Mouse (Mus musculus) megakaryocyte, embryonic 14.5 days (primary cell): ENCODE measurements around the gene Cd44. TPM values are rescaled to one million over a fixed set of nuclear protein-coding genes. Genes with fewer than 3 reads are reported as not detected.

ENCODE experiments used
- H3K27me3 ChIP-seq: replicated peaks from 2 replicates; pipeline ENCODE3; 2012; ENCODE audit warnings: inconsistent platforms
- H3K36me3 ChIP-seq: replicated peaks from 2 replicates; pipeline ENCODE3; 2012; ENCODE audit warnings: low read length, inconsistent platforms, mixed read lengths
- H3K4me1 ChIP-seq: 2 replicates; pipeline ENCODE4 v1.6.1; 2012; ENCODE audit warnings: inconsistent platforms
- H3K4me3 ChIP-seq: replicated peaks from 2 replicates; pipeline ENCODE3; 2012; ENCODE audit warnings: moderate library complexity, mild to moderate bottlenecking, inconsistent platforms
- H3K9me3 ChIP-seq: 2 replicates; pipeline ENCODE4 v1.6.1; 2012; ENCODE audit warnings: inconsistent platforms
- FLI1 ChIP-seq: IDR thresholded peaks from 2 replicates; pipeline ENCODE4 v1.6.1; 2012; ENCODE audit warnings: low read length, inconsistent platforms, mixed read lengths
- GATA1 ChIP-seq: IDR thresholded peaks from 3 replicates; pipeline ENCODE4 v1.6.1; 2012; ENCODE audit warnings: mixed read lengths, low read length, inconsistent platforms, borderline replicate concordance
- polyA plus RNA-seq: library from polyadenylated mRNA; stranded (reverse); fragments of >175 nt; gene quantifications from 2 replicates; pipeline ENCODE4 v1.2.3, GENCODE M21; 2012; ENCODE audit warnings: low replicate concordance; ENCODE audit not compliant: insufficient read depth

Cd44 gene
- polyA plus RNA-seq: 3.1 and 10.6 TPM in 2 replicates

DNA sequence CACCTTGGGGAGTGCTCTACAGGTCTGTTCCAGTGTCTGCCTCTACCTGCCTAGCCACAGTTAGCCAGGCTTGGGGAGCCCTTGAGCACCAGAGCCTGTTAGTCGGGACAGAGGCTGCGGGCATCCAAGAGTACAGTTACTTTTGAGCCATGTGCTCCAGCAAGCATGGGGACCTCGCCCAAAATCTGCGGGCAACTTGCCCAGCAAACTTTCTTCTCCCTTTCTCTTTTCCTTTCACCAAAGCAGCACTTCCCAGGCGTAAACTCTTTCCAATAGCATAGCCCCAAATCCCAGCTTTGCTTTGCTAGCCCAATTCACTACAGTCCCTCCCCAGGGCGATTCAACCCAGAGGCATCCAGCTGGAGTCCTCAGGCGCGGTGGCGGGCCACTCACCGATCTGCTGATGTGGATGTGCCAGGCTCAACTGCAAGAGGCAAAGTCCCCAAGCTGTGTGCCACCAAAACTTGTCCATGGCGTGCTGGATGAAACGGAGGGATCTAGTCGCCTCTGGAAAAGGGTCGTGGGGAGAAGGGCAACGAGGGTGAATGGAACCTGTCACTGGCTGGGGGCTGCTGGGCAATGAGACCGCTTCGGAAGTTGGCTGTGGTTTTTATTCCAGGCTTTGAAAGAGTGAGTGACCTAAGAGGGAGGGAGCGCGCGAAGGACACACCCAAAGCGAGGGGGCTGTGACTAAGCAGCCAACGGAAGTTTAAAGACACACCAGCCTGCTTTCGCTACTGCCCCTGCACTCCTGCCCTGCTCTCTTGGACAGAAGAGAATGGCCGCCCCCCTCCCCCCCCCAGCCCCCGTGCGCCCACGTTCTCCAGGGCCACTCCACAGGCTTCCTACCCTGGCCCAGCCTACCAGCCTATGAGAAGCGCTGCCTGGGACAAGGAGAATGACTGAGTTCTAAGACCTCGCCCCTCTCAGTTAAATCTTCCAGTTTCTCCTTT, at the start of gene Cd44:
Gene Cd44, minus strand, starts transcription at position 791 of the 953 bp plus-strand sequence.
- peak within 1 kb of the TSS; percentile 99 for H3K4me3 ChIP-seq
- H3K27me3 ChIP-seq: peaks cover 3% of the 10 kb centered on the region
- no peaks in the 10 kb centered on the region for H3K9me3 ChIP-seq
- H3K4me1 ChIP-seq: peaks cover 41% of the 10 kb centered on the region
- H3K36me3 ChIP-seq: peaks cover 23% of the 10 kb centered on the region
- TF ChIP-seq FLI1: no peak
- TF ChIP-seq GATA1: no peak

DNA sequence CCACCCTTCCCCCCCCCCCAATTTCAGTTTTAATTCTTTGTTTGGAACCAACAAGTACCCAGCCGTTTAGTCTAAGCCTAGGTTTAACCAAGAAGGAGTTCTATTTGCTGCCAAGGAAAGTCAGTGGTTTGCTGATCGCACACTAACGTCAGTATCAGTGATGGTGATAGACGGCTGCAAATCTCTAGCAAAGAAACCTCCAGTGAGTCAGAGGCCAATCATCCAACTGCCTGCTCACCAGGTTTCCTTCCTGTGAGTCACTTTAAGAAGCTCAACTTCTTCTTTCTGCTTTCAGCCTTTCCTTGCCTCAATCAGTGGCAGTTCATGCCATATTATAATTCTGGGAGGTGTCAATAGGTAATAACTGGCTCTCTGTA, 47.0 kb upstream of the Cd44 start:
- Histone ChIP-seq H3K4me3 (no peak overlapping the region), H3K36me3 (no peaks in the 10 kb centered on the region), H3K4me1 (peaks cover 37% of the 10 kb centered on the region), H3K9me3 (no peaks in the 10 kb centered on the region; the same call in 1 of the 2 replicates), H3K27me3 (peaks cover 52% of the 10 kb centered on the region)
- no peak for TF ChIP-seq GATA1
- no peak for TF ChIP-seq FLI1

- TF ChIP-seq FLI1 (no peak), GATA1 (no peak)
- Histone ChIP-seq H3K4me1 (peaks cover 41% of the 10 kb centered on the region), H3K36me3 (no peaks in the 10 kb centered on the region), H3K4me3 (no peak overlapping the region), H3K9me3 (no peaks in the 10 kb centered on the region; the same call in 1 of the 2 replicates), H3K27me3 (peaks cover 56% of the 10 kb centered on the region)
Measured at GRCm38 (mm10) chr2:102947846-102948480, 46.5 kb upstream of the Cd44 start.

GRCm38 (mm10) chr2:102945111-102945510, 43.6 kb upstream of the Cd44 start:
- Histone ChIP-seq H3K27me3 (peaks cover 63% of the 10 kb centered on the region), H3K4me1 (peaks cover 41% of the 10 kb centered on the region), H3K9me3 (no peaks in the 10 kb centered on the region), H3K36me3 (no peaks in the 10 kb centered on the region), H3K4me3 (no peak overlapping the region)
- TF ChIP-seq GATA1 (no peak), FLI1 (no peak)

- Histone ChIP-seq H3K4me1 (peaks cover 44% of the 10 kb centered on the region), H3K9me3 (no peaks in the 10 kb centered on the region), H3K27me3 (peaks cover 59% of the 10 kb centered on the region), H3K4me3 (no peak overlapping the region), H3K36me3 (no peaks in the 10 kb centered on the region)
- TF ChIP-seq FLI1 (no peak), GATA1 (no peak)
Measured at GRCm38 (mm10) chr2:102944415-102945012, 43.0 kb upstream of the Cd44 start.

DNA sequence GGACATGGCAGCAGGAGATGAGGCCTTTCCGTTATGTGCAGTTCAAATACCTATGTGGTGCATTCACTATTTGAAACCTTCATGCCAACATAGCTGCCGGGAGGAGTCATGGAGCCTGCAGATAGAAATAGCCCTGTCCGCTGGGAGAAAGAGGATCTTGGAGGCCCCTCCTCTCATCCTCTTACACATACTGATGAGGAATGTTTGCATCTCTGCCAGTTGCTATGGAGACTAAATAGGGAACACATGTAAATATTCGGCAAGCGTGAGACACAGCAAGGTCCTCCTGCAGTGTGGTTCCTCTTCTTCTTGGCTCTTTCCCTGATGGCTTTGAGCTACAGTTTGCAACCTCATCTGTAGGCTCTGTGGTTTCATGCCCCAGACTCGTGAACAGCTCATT, 42.5 kb upstream of the Cd44 start:
- H3K36me3 ChIP-seq: no peaks in the 10 kb centered on the region
- peaks cover 56% of the 10 kb centered on the region for H3K27me3 ChIP-seq
- H3K9me3 ChIP-seq: no peaks in the 10 kb centered on the region
- peak overlapping the region; percentile 47 for H3K4me3 ChIP-seq
- TF ChIP-seq GATA1 (no peak), FLI1 (no peak)
- peaks cover 43% of the 10 kb centered on the region for H3K4me1 ChIP-seq

DNA sequence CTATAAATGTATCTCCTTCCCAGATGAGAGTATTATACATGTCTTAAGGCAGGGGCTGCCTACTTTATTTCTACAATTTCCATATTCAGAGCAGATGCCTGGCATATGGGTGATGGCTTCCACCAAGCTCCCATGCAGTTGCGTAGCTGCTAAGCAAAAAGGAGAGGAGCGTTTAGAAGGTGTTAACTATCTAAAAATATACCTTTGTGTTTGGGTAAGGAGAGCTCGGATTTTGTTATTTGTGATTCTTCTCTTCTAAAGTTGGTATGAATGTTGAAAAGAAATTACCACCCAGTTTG, 41.3 kb upstream of the Cd44 start:
- Histone ChIP-seq H3K27me3 (peaks cover 46% of the 10 kb centered on the region), H3K4me3 (no peak overlapping the region), H3K9me3 (no peaks in the 10 kb centered on the region), H3K4me1 (peaks cover 32% of the 10 kb centered on the region), H3K36me3 (no peaks in the 10 kb centered on the region)
- TF ChIP-seq GATA1 (no peak), FLI1 (no peak)

DNA sequence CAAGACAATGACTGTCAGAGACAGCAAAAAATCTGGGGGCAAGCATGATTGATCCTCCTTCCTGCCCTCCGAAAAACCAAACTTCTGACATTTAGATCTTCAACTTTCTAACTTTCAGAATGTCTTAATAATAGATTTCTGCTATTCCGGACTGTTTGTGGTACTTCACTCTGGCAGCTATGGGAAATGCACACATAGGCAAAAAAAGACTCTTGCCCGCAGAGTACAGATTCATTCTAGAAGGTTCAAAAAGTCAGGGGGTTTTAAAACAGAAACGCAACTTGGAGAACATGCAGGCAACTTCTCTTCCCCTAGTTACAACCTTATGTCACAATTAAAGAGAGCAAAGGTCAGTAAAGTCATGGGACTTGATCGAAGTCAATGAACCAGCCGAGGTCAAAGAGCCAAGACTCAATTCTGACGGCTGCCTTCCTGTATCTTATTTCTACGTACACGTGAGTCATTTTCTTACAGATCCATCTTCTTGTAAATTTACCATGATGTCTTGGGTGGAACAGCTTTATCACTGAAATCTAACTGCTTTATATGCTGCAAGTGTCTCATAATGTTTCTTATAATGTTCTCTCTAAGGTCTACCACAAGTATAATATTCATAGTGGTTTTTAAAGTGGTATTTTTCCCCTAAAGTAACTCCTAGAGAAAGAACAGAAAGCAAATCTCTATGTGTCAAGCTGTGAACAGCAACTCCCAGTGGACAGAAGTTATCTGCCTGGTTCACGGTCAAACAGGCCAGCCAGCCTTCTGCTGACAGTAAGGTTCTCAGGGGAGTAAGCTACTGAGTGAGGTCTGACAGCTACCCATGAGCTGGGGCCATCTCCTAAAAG, 40.7 kb upstream of the Cd44 start:
- Histone ChIP-seq H3K9me3 (no peaks in the 10 kb centered on the region), H3K4me1 (peaks cover 32% of the 10 kb centered on the region), H3K4me3 (no peak overlapping the region), H3K27me3 (peaks cover 40% of the 10 kb centered on the region), H3K36me3 (no peaks in the 10 kb centered on the region)
- no peak for TF ChIP-seq GATA1

GRCm38 (mm10) chr2:102940813-102941361, 39.4 kb upstream of the Cd44 start:
- Histone ChIP-seq H3K9me3 (no peaks in the 10 kb centered on the region), H3K36me3 (no peaks in the 10 kb centered on the region), H3K4me3 (no peak overlapping the region), H3K27me3 (peaks cover 38% of the 10 kb centered on the region), H3K4me1 (peaks cover 34% of the 10 kb centered on the region)
- TF ChIP-seq GATA1 (no peak), FLI1 (no peak)
